Mouse (Mus musculus) MEL (cell line): ENCODE results near the gene Mogat1.

Experiments
- CTCF ChIP-seq, 3 experiments: IDR thresholded peaks in 2 of 3; conservative IDR thresholded peaks in 1 of 3; 2 replicates each; pipeline ENCODE4 v1.5.1; 2011 to 2012; ENCODE audit warnings: low read length in 3 of 3, low read depth in 2 of 3, mild to moderate bottlenecking in 2 of 3, improper control_type of control experiment in 1 of 3, inconsistent platforms in 1 of 3, mixed read lengths in 1 of 3, moderate library complexity in 1 of 3; ENCODE audit not compliant: control insufficient read depth in 1 of 3, insufficient read depth in 1 of 3, poor library complexity in 1 of 3, severe bottlenecking in 1 of 3
- EP300 ChIP-seq, 2 experiments: IDR thresholded peaks; 2 replicates each; pipeline ENCODE4 v1.6.1; 2011; ENCODE audit warnings: improper control_type of control experiment in 2 of 2, low read length in 2 of 2, low read depth in 1 of 2, mild to moderate bottlenecking in 1 of 2
- POLR2A ChIP-seq, 2 experiments: IDR thresholded peaks; 2 replicates each; pipeline ENCODE4 v1.6.1; 2011 to 2012; ENCODE audit warnings: low read length in 2 of 2, mild to moderate bottlenecking in 2 of 2, control low read depth in 1 of 2, improper control_type of control experiment in 1 of 2, low read depth in 1 of 2, moderate library complexity in 1 of 2; ENCODE audit not compliant: control insufficient read depth in 1 of 2, insufficient read depth in 1 of 2, poor library complexity in 1 of 2
- TCF12 ChIP-seq: IDR thresholded peaks from 2 replicates; pipeline ENCODE4 v1.6.1; 2014; ENCODE audit warnings: low read depth, mild to moderate bottlenecking, inconsistent platforms, low read length, improper control_type of control experiment, moderate library complexity
- ZMIZ1 ChIP-seq: IDR thresholded peaks from 2 replicates; pipeline ENCODE4 v1.6.1; 2012; ENCODE audit warnings: low read depth, mild to moderate bottlenecking, inconsistent platforms, low read length, improper control_type of control experiment, moderate library complexity

GRCm38 (mm10) chr1:78518907-78519306 lies 8.1 kb downstream of the Mogat1 start:
- no peak for TF ChIP-seq CTCF (IDR thresholded peaks at IDR 0.05 in 2 of 3, conservative IDR thresholded peaks at IDR 0.05 in 1 of 3; ENCODE audit: control insufficient read depth in 1 of 3, insufficient read depth in 1 of 3, low read depth in 2 of 3, low read length in 3 of 3, poor library complexity in 1 of 3, severe bottlenecking in 1 of 3)
- no peak for TF ChIP-seq TCF12
- TF ChIP-seq EP300 (IDR thresholded peaks at IDR 0.05; ENCODE audit: low read depth in 1 of 2, low read length in 2 of 2), result no peak
- no peak for TF ChIP-seq ZMIZ1
- TF ChIP-seq POLR2A (IDR thresholded peaks at IDR 0.05; ENCODE audit: control insufficient read depth in 1 of 2, insufficient read depth in 1 of 2, low read depth in 1 of 2, low read length in 2 of 2, poor library complexity in 1 of 2), result no peak
